Mouse (Mus musculus) midbrain, embryonic 11.5 days (tissue): ENCODE results near the gene Txndc17. TPM values are rescaled to one million over a fixed set of nuclear protein-coding genes. Genes with fewer than 3 reads are reported as not detected.
"Not testable (repeated sequence)": the region's sequence is repeated elsewhere in the genome, so short reads cannot be mapped to it uniquely, and the experiment has no call there.

Experiments
- ATAC-seq: fragments of 200-750 bp; cut with Nextera tagmentation; 2 replicates; pipeline ENCODE4 v1.8.0; 2017; ENCODE audit warnings: moderate TSS enrichment, moderate library complexity; ENCODE audit not compliant: low FRiP score
- DNase-seq: peaks from one replicate; pipeline ENCODE4 v3.0.0; 2015; ENCODE audit warnings: low spot score; ENCODE audit errors: missing footprints
- H3K27ac ChIP-seq: fragments of 300-500 bp; sonication (generic); 2 replicates; pipeline ENCODE4 v1.5.1; 2014; ENCODE audit warnings: low read depth, low read length
- H3K27me3 ChIP-seq: fragments of 300-500 bp; sonication (generic); 2 replicates; pipeline ENCODE4 v1.6.1; 2014; ENCODE audit warnings: mild to moderate bottlenecking, low read length, moderate library complexity, mixed read lengths; ENCODE audit not compliant: control insufficient read depth, insufficient read depth
- H3K36me3 ChIP-seq: fragments of 300-500 bp; sonication (generic); 2 replicates; pipeline ENCODE4 v1.6.1; 2014; ENCODE audit warnings: mild to moderate bottlenecking, low read length, moderate library complexity, mixed read lengths; ENCODE audit not compliant: control insufficient read depth, insufficient read depth
- H3K4me1 ChIP-seq: fragments of 300-500 bp; sonication (generic); 2 replicates; pipeline ENCODE4 v1.6.1; 2014; ENCODE audit warnings: low read length; ENCODE audit not compliant: control insufficient read depth, insufficient read depth
- H3K4me2 ChIP-seq: fragments of 300-500 bp; sonication (generic); 2 replicates; pipeline ENCODE4 v1.6.1; 2014; ENCODE audit warnings: mild to moderate bottlenecking, moderate library complexity
- H3K4me3 ChIP-seq: fragments of 300-500 bp; sonication (generic); 2 replicates; pipeline ENCODE4 v1.5.1; 2014; ENCODE audit warnings: low read depth, low read length
- H3K9ac ChIP-seq: fragments of 300-500 bp; sonication (generic); 2 replicates; pipeline ENCODE4 v1.6.1; 2014; ENCODE audit warnings: low read length
- H3K9me3 ChIP-seq: fragments of 300-500 bp; sonication (generic); 2 replicates; pipeline ENCODE4 v1.6.1; 2016; ENCODE audit warnings: low read length; ENCODE audit not compliant: control insufficient read depth
- WGBS: fragments of 180-500 bp; shearing (Covaris S2); extraction: QIAGEN DNeasy Blood & Tissue Kit; methylation state at CpG from one replicate; pipeline ENCODE4 v1.1.7; 2014; 5-methylcytosine and 5-hydroxymethylcytosine counted together
- polyA plus RNA-seq: library from polyadenylated mRNA; unstranded; fragments of >200 nt; fragmentation: Nextera tagmentation; extraction: Ambion mirVana; gene quantifications from 2 replicates; pipeline ENCODE4 v1.2.1, GENCODE M21; 2014

Txndc17 gene
- 163 and 168 TPM in 2 replicates for polyA plus RNA-seq

DNA sequence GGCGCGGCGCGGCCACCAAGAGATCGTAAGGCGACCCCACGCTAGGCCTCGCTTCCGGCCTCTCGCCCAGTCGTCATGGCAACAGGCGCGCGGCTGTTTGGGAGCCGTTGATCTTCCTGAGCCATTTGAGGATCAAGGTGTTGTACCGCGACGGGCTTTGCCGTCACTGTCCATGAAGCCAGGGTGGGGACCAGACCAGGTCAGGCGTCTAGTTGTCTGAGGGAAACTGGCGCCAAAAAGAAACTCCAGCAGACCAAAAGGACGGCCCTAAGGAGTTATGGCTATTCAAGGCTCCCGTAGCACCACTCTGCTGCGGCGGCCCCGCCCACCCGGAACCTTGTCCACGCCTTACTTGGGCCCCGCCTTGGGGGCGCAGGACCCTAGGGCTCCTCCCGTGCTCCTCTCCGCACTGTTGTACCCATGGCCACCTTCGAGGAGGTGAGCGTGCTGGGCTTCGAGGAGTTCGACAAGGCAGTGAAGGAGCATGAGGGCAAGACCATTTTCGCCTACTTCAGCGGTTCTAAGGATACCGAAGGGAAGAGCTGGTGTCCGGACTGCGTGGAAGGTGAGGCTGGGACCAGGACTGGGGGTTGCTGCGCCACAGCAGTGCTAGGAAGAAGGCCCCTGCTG lies at the start of gene Txndc17, which contains the start of gene 4933427D14Rik:
TSS of gene Txndc17 (plus strand) at position 344 of the 630 bp plus-strand sequence.
TSS of gene 4933427D14Rik (minus strand) at position 256 of the 630 bp plus-strand sequence.
- H3K4me3 ChIP-seq, result peak within 1 kb of the TSS; percentile 72
- no peaks in the 10 kb centered on the region for H3K27me3 ChIP-seq
- peak within 1 kb of the TSS; percentile 27 for H3K27ac ChIP-seq
- peak within 1 kb of the TSS; percentile 83 for H3K9ac ChIP-seq
- peak; percentile 98 for DNase-seq
- WGBS, result under 1% methylated on average over 42 of the region's 42 CpGs
- H3K9me3 ChIP-seq, result no peaks in the 10 kb centered on the region
- H3K36me3 ChIP-seq, result no peaks in the 10 kb centered on the region; the same call in 1 of the 2 replicates
- ATAC-seq, result peak; percentile 95
- peak within 1 kb of the TSS; percentile 91 for H3K4me2 ChIP-seq
- H3K4me1 ChIP-seq, result peaks cover 24% of the 10 kb centered on the region

DNA sequence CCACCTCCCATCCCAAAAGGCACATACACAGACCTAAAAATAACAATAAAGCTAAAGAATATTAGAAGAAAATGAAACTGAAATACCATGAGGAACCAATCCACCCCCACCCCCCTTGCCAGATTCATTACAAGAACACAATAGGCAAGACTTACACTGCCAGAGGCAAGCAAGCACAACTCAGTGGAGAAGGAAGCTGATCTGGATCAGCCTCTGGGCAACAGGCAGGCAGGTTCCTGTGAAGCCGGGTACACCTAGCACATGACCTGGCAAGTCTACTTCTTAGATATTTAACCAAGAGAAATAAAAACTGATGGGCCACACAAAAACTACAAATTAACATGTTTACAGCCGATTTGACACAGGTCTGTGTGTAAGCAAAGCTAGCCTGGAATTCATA lies 44.1 kb upstream of the Txndc17 start:
- Histone ChIP-seq H3K4me3 (no peak overlapping the region), H3K36me3 (peaks cover 14% of the 10 kb centered on the region; the same call in 1 of the 2 replicates), H3K9me3 (no peaks in the 10 kb centered on the region), H3K9ac (no peak overlapping the region), H3K27me3 (no peaks in the 10 kb centered on the region), H3K4me2 (no peak overlapping the region), H3K4me1 (no peaks in the 10 kb centered on the region), H3K27ac (no peak overlapping the region)
- DNase-seq (no peak), ATAC-seq (no peak)
- 93% methylated on average over 2 of the region's 2 CpGs for WGBS

DNA sequence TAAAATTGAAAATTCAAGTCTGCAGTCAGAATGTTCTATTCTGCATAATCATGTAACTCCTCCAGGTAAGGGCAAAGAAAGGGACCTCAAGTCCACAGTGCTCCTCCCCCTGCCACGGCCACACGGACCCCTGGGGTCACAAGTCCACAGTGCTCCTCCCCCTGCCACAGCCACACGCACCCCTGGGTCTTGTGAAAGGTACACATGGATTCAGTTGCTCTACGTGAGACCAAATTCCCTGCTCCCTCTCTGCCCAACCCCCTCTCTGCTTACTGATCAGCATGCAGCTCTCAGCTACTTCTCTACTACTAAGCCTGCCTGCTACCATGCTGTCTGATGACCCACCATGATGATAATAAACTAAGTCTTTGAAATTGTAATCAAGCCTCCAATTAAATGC lies 37.5 kb upstream of the Txndc17 start:
- Histone ChIP-seq H3K4me2 (no peak overlapping the region), H3K27ac (no peak overlapping the region), H3K9ac (no peak overlapping the region), H3K27me3 (no peaks in the 10 kb centered on the region), H3K4me3 (no peak overlapping the region), H3K9me3 (no peaks in the 10 kb centered on the region), H3K4me1 (no peaks in the 10 kb centered on the region), H3K36me3 (peaks cover 11% of the 10 kb centered on the region)
- WGBS, result 80% methylated on average over 4 of the region's 4 CpGs
- ATAC-seq (no peak), DNase-seq (peak; percentile 26)

DNA sequence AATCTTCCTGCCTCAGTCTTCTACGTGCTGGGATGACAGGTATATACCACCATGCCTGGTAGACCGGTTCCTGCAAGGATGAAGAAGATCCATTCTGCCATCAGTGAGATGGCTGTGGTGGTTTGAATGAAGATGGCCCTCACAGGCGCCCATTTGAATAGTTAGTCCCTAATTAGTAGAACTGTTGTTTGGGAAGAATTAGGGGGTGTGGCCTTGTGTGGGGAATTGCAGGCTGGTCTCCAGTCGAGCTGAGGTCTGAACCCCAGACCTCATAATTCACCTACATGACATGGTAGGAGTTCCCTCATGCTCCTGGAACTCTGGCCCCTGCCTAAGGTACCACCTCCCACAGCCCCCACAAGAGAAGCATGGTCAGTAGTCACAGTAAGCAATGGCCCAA lies 35.4 kb upstream of the Txndc17 start:
- H3K9ac ChIP-seq, H3K4me1 ChIP-seq, H3K27me3 ChIP-seq, H3K9me3 ChIP-seq, H3K4me2 ChIP-seq, ATAC-seq, H3K27ac ChIP-seq, H3K4me3 ChIP-seq: not testable (repeated sequence)
- 89% methylated on average over 4 of the region's 4 CpGs for WGBS
- peaks cover 12% of the 10 kb centered on the region for H3K36me3 ChIP-seq
- peak; percentile 57 for DNase-seq

DNA sequence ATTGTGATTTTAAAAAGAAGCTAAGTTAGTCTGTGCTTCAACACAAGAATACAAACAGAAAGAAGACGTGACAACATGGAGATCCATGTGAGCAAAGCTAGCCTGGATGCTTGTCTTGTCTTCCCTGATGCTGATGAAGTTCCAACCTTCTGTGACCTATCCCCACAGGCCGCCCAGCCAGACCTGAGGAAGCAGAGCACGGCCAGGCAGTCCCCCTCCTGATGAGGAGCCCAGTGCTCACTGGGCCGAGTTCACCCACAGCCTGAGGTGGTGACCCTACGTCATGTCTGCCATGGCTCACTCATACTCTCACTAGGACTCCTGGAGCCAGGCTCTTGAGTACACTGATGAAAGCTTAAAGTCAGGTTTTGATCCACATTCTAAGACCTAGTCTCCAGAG lies 33.8 kb upstream of the Txndc17 start:
- H3K36me3 ChIP-seq, result peaks cover 13% of the 10 kb centered on the region
- H3K4me3 ChIP-seq, result no peak overlapping the region
- peak; percentile 14 for DNase-seq
- ATAC-seq, result no peak
- no peaks in the 10 kb centered on the region for H3K9me3 ChIP-seq
- H3K4me2 ChIP-seq, result no peak overlapping the region
- WGBS, result 90% methylated on average over 5 of the region's 5 CpGs
- no peaks in the 10 kb centered on the region for H3K4me1 ChIP-seq
- H3K9ac ChIP-seq, result no peak overlapping the region
- H3K27me3 ChIP-seq, result no peaks in the 10 kb centered on the region
- no peak overlapping the region for H3K27ac ChIP-seq

DNA sequence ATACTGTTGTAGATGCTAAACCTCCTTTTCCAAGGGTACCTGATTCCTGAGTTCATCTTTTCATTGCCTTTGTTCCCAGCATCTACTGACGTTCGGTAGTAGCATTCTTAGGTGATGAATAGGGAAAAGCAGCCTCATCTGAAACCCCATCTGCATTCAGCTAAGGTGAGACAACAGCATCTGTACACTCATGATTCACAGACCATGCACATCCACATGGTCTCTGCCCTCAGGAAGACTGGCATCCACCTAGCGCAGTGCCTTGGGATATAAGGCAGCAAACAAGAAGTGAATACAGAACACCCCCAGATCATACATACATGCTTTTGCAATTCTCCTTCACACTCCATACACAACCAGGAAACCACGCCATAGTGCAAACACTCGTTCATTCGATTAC lies 32.6 kb upstream of the Txndc17 start:
- Histone ChIP-seq H3K27ac (no peak overlapping the region), H3K4me1 (no peaks in the 10 kb centered on the region), H3K27me3 (no peaks in the 10 kb centered on the region), H3K9ac (no peak overlapping the region), H3K9me3 (no peaks in the 10 kb centered on the region), H3K4me2 (no peak overlapping the region), H3K4me3 (no peak overlapping the region), H3K36me3 (peaks cover 10% of the 10 kb centered on the region)
- 97% methylated on average over 6 of the region's 6 CpGs for WGBS
- no peak for ATAC-seq
- DNase-seq, result no peak

DNA sequence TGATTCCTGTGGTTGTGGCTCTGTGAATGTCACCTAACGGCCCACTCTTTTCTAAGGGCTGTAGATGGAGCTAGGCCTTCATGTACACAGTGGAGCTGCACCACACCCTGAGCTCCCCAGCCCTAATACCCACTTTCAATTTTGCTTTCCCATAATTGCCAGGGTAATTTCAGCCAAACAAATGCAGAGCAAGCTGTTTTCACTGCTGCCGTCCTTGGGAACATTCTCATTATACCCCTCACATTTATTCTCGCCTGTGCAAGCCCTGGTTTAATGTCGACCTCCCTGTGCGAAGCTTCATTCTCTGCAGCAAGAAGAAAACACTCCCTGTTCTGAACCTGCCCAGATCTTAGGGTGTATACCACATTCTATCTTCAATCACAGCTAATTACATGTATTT lies 31.4 kb upstream of the Txndc17 start:
- WGBS, result 88% methylated on average over 5 of the region's 5 CpGs
- Histone ChIP-seq H3K4me2 (no peak overlapping the region), H3K9me3 (no peaks in the 10 kb centered on the region), H3K4me1 (no peaks in the 10 kb centered on the region), H3K9ac (no peak overlapping the region), H3K36me3 (peaks cover 10% of the 10 kb centered on the region), H3K27me3 (no peaks in the 10 kb centered on the region), H3K27ac (no peak overlapping the region), H3K4me3 (no peak overlapping the region)
- no peak for ATAC-seq
- peak; percentile 54 for DNase-seq

DNA sequence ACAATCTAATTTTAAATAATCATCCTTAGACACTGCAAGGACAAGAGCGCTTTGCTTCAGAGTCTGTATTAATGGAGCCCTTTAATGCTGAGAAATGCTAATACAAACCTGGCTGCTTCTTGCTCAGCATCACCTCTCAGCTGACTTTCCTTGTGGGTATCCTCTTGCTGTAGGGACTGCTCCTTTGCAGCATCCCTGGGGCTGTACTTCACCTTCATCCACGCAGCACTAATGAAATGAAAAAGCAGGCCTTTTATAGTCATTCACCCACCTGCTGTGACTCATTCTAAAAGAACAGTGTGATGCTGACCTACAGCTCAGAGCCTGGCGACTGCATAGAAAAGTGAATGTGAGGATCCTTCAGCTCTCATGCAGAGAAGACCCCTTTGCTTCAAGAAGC lies 30.8 kb upstream of the Txndc17 start:
- Histone ChIP-seq H3K9ac (no peak overlapping the region), H3K4me3 (no peak overlapping the region), H3K36me3 (peaks cover 11% of the 10 kb centered on the region), H3K9me3 (no peaks in the 10 kb centered on the region), H3K27ac (no peak overlapping the region), H3K27me3 (no peaks in the 10 kb centered on the region), H3K4me2 (no peak overlapping the region), H3K4me1 (no peaks in the 10 kb centered on the region)
- DNase-seq, result peak; percentile 75
- no peak for ATAC-seq
- 45% methylated on average over 3 of the region's 3 CpGs for WGBS

DNA sequence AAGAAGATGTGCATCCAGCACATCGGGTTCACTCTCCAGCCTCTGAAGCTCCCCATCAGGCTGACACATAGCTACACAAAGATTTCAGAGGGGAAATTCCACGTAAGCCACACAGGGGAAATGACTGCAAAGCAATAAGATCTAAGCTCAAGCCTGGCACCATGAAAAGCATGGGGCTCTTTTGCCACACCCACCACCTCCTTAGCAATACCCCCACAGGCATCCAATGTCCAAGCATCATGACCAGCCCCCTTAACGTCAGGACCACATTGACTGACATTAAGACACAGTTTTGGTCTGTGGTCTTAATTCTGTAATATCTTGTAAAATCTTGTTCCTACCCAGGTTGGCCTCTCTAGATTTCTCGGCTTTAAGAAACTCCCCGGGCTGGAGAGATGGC lies 26.8 kb upstream of the Txndc17 start:
- peaks cover 8% of the 10 kb centered on the region; the same call in 1 of the 2 replicates for H3K36me3 ChIP-seq

More for the DNA sequence above, 26.8 kb upstream of the Txndc17 start:
- ATAC-seq (no peak), DNase-seq (peak; percentile 80)
- Histone ChIP-seq H3K4me2 (no peak overlapping the region), H3K9ac (no peak overlapping the region), H3K9me3 (no peaks in the 10 kb centered on the region), H3K27ac (no peak overlapping the region), H3K4me1 (no peaks in the 10 kb centered on the region), H3K4me3 (no peak overlapping the region), H3K27me3 (no peaks in the 10 kb centered on the region)
- 91% methylated on average over 5 of the region's 5 CpGs for WGBS
